Mouse (Mus musculus) frontal cortex, postnatal 10 days (tissue): ENCODE measurements at regions not wholly inside any gene's neighbourhood (a gene's known extent, or its start where the extent isn't known, plus 50 kb on each side); places are given as distances from the start of the nearest gene placed in this dataset.
"Not testable (repeated sequence)": the region's sequence is repeated elsewhere in the genome, so short reads cannot be mapped to it uniquely, and the experiment has no call there.

Experiments used
- DNase-seq, 2 experiments: peaks; one replicate each; pipeline ENCODE4 v3.0.0; 2022; ENCODE audit warnings: low spot score in 2 of 2, mixed read lengths in 1 of 2

- no peak for DNase-seq
These were observed 112.7 kb upstream of the Grin3a start for GRCm38 (mm10) chr4:49958275-49958674.

- no peak for DNase-seq
These were observed 111.3 kb upstream of the Grin3a start for GRCm38 (mm10) chr4:49956855-49957254.

- no peak for DNase-seq
These were observed 100.8 kb upstream of the Grin3a start for GRCm38 (mm10) chr4:49946306-49946705.

- DNase-seq: no peak
These were observed 91.9 kb upstream of the Grin3a start for GRCm38 (mm10) chr4:49937471-49937870.

- not testable (repeated sequence) for DNase-seq
These were observed 84.1 kb upstream of the Grin3a start for GRCm38 (mm10) chr4:49929636-49930035.

- no peak for DNase-seq
These were observed 81.5 kb upstream of the Grin3a start for GRCm38 (mm10) chr4:49927045-49927444.

GRCm38 (mm10) chr4:49914221-49914620, 68.7 kb upstream of the Grin3a start:
- no peak for DNase-seq

- peak; percentile 30 to 42 for DNase-seq
These were observed 68.1 kb upstream of the Grin3a start for GRCm38 (mm10) chr4:49913636-49914035.
